Mouse (Mus musculus): ENCODE results near the gene Vmn1r13. TPM values are rescaled to one million over a fixed set of nuclear protein-coding genes. Genes with fewer than 3 reads are reported as not detected.
"Not testable (repeated sequence)": the region's sequence is repeated elsewhere in the genome, so short reads cannot be mapped to it uniquely, and the experiment has no call there.

Vmn1r13 gene
- total RNA-seq (2014; rRNA removed), result not detected in 2 replicates
- not detected in 2 replicates for polyA plus RNA-seq (2015; fragmentation: Nextera tagmentation; extraction: Ambion mirVana)

- H3K4me1 ChIP-seq (ENCODE audit: insufficient read depth); H3K9ac ChIP-seq; H3K4me2 ChIP-seq (ENCODE audit: low read depth); H3K9me3 ChIP-seq (ENCODE audit: low read length); H3K27me3 ChIP-seq (ENCODE audit: insufficient read depth, low read length); H3K4me3 ChIP-seq (ENCODE audit: low read depth, low read length); DNase-seq; H3K36me3 ChIP-seq (ENCODE audit: insufficient read depth); H3K27ac ChIP-seq (ENCODE audit: low read depth, low read length); ATAC-seq: not testable (repeated sequence)
- 81% methylated on average over 1 of the region's 1 CpGs for WGBS
Measured at GRCm38 (mm10) chr6:57202990-57203389, at the start of gene Vmn1r13. Gene Vmn1r13, plus strand, starts transcription at chr6:57203290.

- Histone ChIP-seq H3K36me3 (ENCODE audit: insufficient read depth) (no peaks in the 10 kb centered on the region), H3K4me1 (ENCODE audit: insufficient read depth) (no peaks in the 10 kb centered on the region), H3K27me3 (ENCODE audit: insufficient read depth, low read length) (no peaks in the 10 kb centered on the region), H3K9me3 (ENCODE audit: low read length) (no peaks in the 10 kb centered on the region), H3K27ac (ENCODE audit: low read depth, low read length) (no peak within 1 kb of the TSS), H3K9ac (no peak within 1 kb of the TSS), H3K4me2 (ENCODE audit: low read depth) (no peak within 1 kb of the TSS), H3K4me3 (ENCODE audit: low read depth, low read length) (no peak within 1 kb of the TSS)
- 84% methylated on average over 2 of the region's 2 CpGs for WGBS
- TF ChIP-seq CTCF (IDR thresholded peaks at IDR 0.05; ENCODE audit: low read depth), result no peak
- ATAC-seq (no peak), DNase-seq (no peak)
Measured at GRCm38 (mm10) chr6:57156619-57157018, 46.5 kb upstream of the Vmn1r13 start, which contains the start of gene Vmn1r12. Gene Vmn1r12, plus strand, starts transcription at chr6:57156919.

GRCm38 (mm10) chr6:57190016-57190415 lies 13.1 kb upstream of the Vmn1r13 start:
- H3K4me1 ChIP-seq (ENCODE audit: insufficient read depth), result not testable (repeated sequence)

GRCm38 (mm10) chr6:57231386-57231785 lies 28.3 kb downstream of the Vmn1r13 start, which contains the start of gene Vmn1r14:
Gene Vmn1r14, plus strand, starts transcription at chr6:57231686.
- H3K27ac ChIP-seq (ENCODE audit: low read depth, low read length), result no peak within 1 kb of the TSS
- DNase-seq (no peak), ATAC-seq (no peak)
- H3K4me1 ChIP-seq (ENCODE audit: insufficient read depth), result no peaks in the 10 kb centered on the region
- no peaks in the 10 kb centered on the region for H3K9me3 ChIP-seq (ENCODE audit: low read length)
- H3K9ac ChIP-seq, result no peak within 1 kb of the TSS
- no peak for TF ChIP-seq CTCF (IDR thresholded peaks at IDR 0.05; ENCODE audit: low read depth)
- no peak within 1 kb of the TSS for H3K4me3 ChIP-seq (ENCODE audit: low read depth, low read length)
- H3K4me2 ChIP-seq (ENCODE audit: low read depth), result no peak within 1 kb of the TSS
- no peaks in the 10 kb centered on the region for H3K36me3 ChIP-seq (ENCODE audit: insufficient read depth)
- WGBS, result 92% methylated on average over 3 of the region's 3 CpGs
- no peaks in the 10 kb centered on the region for H3K27me3 ChIP-seq (ENCODE audit: insufficient read depth, low read length)

More at GRCm38 (mm10) chr6:57190016-57190415, 13.1 kb upstream of the Vmn1r13 start:
- H3K27me3 ChIP-seq (ENCODE audit: insufficient read depth, low read length); H3K4me2 ChIP-seq (ENCODE audit: low read depth); ATAC-seq; H3K27ac ChIP-seq (ENCODE audit: low read depth, low read length); H3K36me3 ChIP-seq (ENCODE audit: insufficient read depth); DNase-seq; H3K4me3 ChIP-seq (ENCODE audit: low read depth, low read length); H3K9me3 ChIP-seq (ENCODE audit: low read length); H3K9ac ChIP-seq: not testable (repeated sequence)
- WGBS, result 43% methylated on average over 3 of the region's 3 CpGs

- no peaks in the 10 kb centered on the region for H3K4me1 ChIP-seq (ENCODE audit: insufficient read depth)
- ATAC-seq, result no peak
- 79% methylated on average over 1 of the region's 1 CpGs for WGBS
Measured at GRCm38 (mm10) chr6:57257652-57258051, 54.6 kb downstream of the Vmn1r13 start, which contains the start of gene Vmn1r15. Gene Vmn1r15, plus strand, starts transcription at chr6:57257952.

GRCm38 (mm10) chr6:57260990-57261389 lies 57.9 kb downstream of the Vmn1r13 start:
- no peak overlapping the region for H3K4me2 ChIP-seq (ENCODE audit: low read depth)
- no peaks in the 10 kb centered on the region for H3K4me1 ChIP-seq (ENCODE audit: insufficient read depth)
- H3K27ac ChIP-seq (ENCODE audit: low read depth, low read length), result no peak overlapping the region
- ATAC-seq, result no peak
- WGBS, result 91% methylated on average over 2 of the region's 2 CpGs
- TF ChIP-seq CTCF (IDR thresholded peaks at IDR 0.05; ENCODE audit: low read depth), result no peak
- no peaks in the 10 kb centered on the region for H3K27me3 ChIP-seq (ENCODE audit: insufficient read depth, low read length)
- DNase-seq, result no peak
- no peaks in the 10 kb centered on the region for H3K36me3 ChIP-seq (ENCODE audit: insufficient read depth)
- no peak overlapping the region for H3K9ac ChIP-seq
- no peaks in the 10 kb centered on the region for H3K9me3 ChIP-seq (ENCODE audit: low read length)
- no peak overlapping the region for H3K4me3 ChIP-seq (ENCODE audit: low read depth, low read length)

More at GRCm38 (mm10) chr6:57257652-57258051, 54.6 kb downstream of the Vmn1r13 start, which contains the start of gene Vmn1r15:
- no peaks in the 10 kb centered on the region for H3K36me3 ChIP-seq (ENCODE audit: insufficient read depth)
- no peaks in the 10 kb centered on the region for H3K27me3 ChIP-seq (ENCODE audit: insufficient read depth, low read length)
- H3K27ac ChIP-seq (ENCODE audit: low read depth, low read length), result no peak within 1 kb of the TSS
- DNase-seq, result no peak
- no peak within 1 kb of the TSS for H3K4me3 ChIP-seq (ENCODE audit: low read depth, low read length)
- no peaks in the 10 kb centered on the region for H3K9me3 ChIP-seq (ENCODE audit: low read length)
- TF ChIP-seq CTCF (IDR thresholded peaks at IDR 0.05; ENCODE audit: low read depth), result no peak
- H3K4me2 ChIP-seq (ENCODE audit: low read depth), result no peak within 1 kb of the TSS
- no peak within 1 kb of the TSS for H3K9ac ChIP-seq

Other genes starting within 250 kb of the Vmn1r13 start
- not detected in 2 replicates for gene Vmn1r5, start 233.0 kb upstream of the Vmn1r13 start, total RNA-seq (2014; rRNA removed)
- not detected in 2 replicates for gene Vmn1r5, start 233.0 kb upstream of the Vmn1r13 start, polyA plus RNA-seq (2015; fragmentation: Nextera tagmentation; extraction: Ambion mirVana)
- not detected in 2 replicates for gene Vmn1r6, start 206.0 kb upstream of the Vmn1r13 start, total RNA-seq (2014; rRNA removed)
- gene Vmn1r6, start 206.0 kb upstream of the Vmn1r13 start, polyA plus RNA-seq (2015; fragmentation: Nextera tagmentation; extraction: Ambion mirVana), result not detected in 2 replicates
- gene Vmn1r7, start 178.0 kb upstream of the Vmn1r13 start, total RNA-seq (2014; rRNA removed), result not detected in 2 replicates
- not detected in 2 replicates for gene Vmn1r7, start 178.0 kb upstream of the Vmn1r13 start, polyA plus RNA-seq (2015; fragmentation: Nextera tagmentation; extraction: Ambion mirVana)
- gene Vmn1r8, start 171.0 kb upstream of the Vmn1r13 start, total RNA-seq (2014; rRNA removed), result not detected in 2 replicates
- not detected in 2 replicates for gene Vmn1r8, start 171.0 kb upstream of the Vmn1r13 start, polyA plus RNA-seq (2015; fragmentation: Nextera tagmentation; extraction: Ambion mirVana)
- gene Vmn1r9, start 136.5 kb upstream of the Vmn1r13 start, total RNA-seq (2014; rRNA removed), result not detected in 2 replicates
- gene Vmn1r9, start 136.5 kb upstream of the Vmn1r13 start, polyA plus RNA-seq (2015; fragmentation: Nextera tagmentation; extraction: Ambion mirVana), result not detected in 2 replicates
- gene Vmn1r10, start 93.8 kb upstream of the Vmn1r13 start, total RNA-seq (2014; rRNA removed), result not detected in 2 replicates
- gene Vmn1r10, start 93.8 kb upstream of the Vmn1r13 start, polyA plus RNA-seq (2015; fragmentation: Nextera tagmentation; extraction: Ambion mirVana), result not detected in 2 replicates
- not detected in 2 replicates for gene Vmn1r11, start 69.8 kb upstream of the Vmn1r13 start, total RNA-seq (2014; rRNA removed)
- not detected in 2 replicates for gene Vmn1r11, start 69.8 kb upstream of the Vmn1r13 start, polyA plus RNA-seq (2015; fragmentation: Nextera tagmentation; extraction: Ambion mirVana)
- gene Vmn1r12, start 46.4 kb upstream of the Vmn1r13 start, total RNA-seq (2014; rRNA removed), result not detected in 2 replicates
- not detected in 2 replicates for gene Vmn1r12, start 46.4 kb upstream of the Vmn1r13 start, polyA plus RNA-seq (2015; fragmentation: Nextera tagmentation; extraction: Ambion mirVana)
- not detected in 2 replicates for gene Vmn1r14, start 28.4 kb downstream of the Vmn1r13 start, total RNA-seq (2014; rRNA removed)
- not detected in 2 replicates for gene Vmn1r14, start 28.4 kb downstream of the Vmn1r13 start, polyA plus RNA-seq (2015; fragmentation: Nextera tagmentation; extraction: Ambion mirVana)
- gene Vmn1r15, start 54.7 kb downstream of the Vmn1r13 start, total RNA-seq (2014; rRNA removed), result not detected in 2 replicates
- not detected in 2 replicates for gene Vmn1r15, start 54.7 kb downstream of the Vmn1r13 start, polyA plus RNA-seq (2015; fragmentation: Nextera tagmentation; extraction: Ambion mirVana)
- not detected in 2 replicates for gene Vmn1r16, start 126.2 kb downstream of the Vmn1r13 start, total RNA-seq (2014; rRNA removed)
- not detected in 2 replicates for gene Vmn1r16, start 126.2 kb downstream of the Vmn1r13 start, polyA plus RNA-seq (2015; fragmentation: Nextera tagmentation; extraction: Ambion mirVana)
- not detected in 2 replicates for gene Vmn1r17, start 160.4 kb downstream of the Vmn1r13 start, total RNA-seq (2014; rRNA removed)
- not detected in 2 replicates for gene Vmn1r17, start 160.4 kb downstream of the Vmn1r13 start, polyA plus RNA-seq (2015; fragmentation: Nextera tagmentation; extraction: Ambion mirVana)
- not detected in 2 replicates for gene Vmn1r18, start 192.5 kb downstream of the Vmn1r13 start, total RNA-seq (2014; rRNA removed)
- gene Vmn1r18, start 192.5 kb downstream of the Vmn1r13 start, polyA plus RNA-seq (2015; fragmentation: Nextera tagmentation; extraction: Ambion mirVana), result not detected in 2 replicates
- gene Vmn1r19, start 200.5 kb downstream of the Vmn1r13 start, total RNA-seq (2014; rRNA removed), result not detected in 2 replicates
- not detected in 2 replicates for gene Vmn1r19, start 200.5 kb downstream of the Vmn1r13 start, polyA plus RNA-seq (2015; fragmentation: Nextera tagmentation; extraction: Ambion mirVana)
- gene Vmn1r20, start 225.6 kb downstream of the Vmn1r13 start, total RNA-seq (2014; rRNA removed), result not detected in 2 replicates
- gene Vmn1r20, start 225.6 kb downstream of the Vmn1r13 start, polyA plus RNA-seq (2015; fragmentation: Nextera tagmentation; extraction: Ambion mirVana), result not detected in 2 replicates

All from forebrain, postnatal 0 days (tissue).